Mouse (Mus musculus) forebrain, embryonic 11.5 days (tissue): ENCODE measurements at regions not wholly inside any gene's neighbourhood (a gene's known extent, or its start where the extent isn't known, plus 50 kb on each side); places are given as distances from the start of the nearest gene placed in this dataset.

ENCODE experiments used
- ATAC-seq: fragments of 200-750 bp; cut with Nextera tagmentation; replicated peaks from 2 replicates; pipeline ENCODE4 v1.8.0; 2017; ENCODE audit warnings: moderate TSS enrichment; ENCODE audit not compliant: low FRiP score
- DNase-seq: peaks from one replicate; pipeline ENCODE4 v3.0.0-alpha.2; 2017; ENCODE audit warnings: low spot score
- H3K27ac ChIP-seq: fragments of 300-500 bp; sonication (generic); 2 replicates; pipeline ENCODE4 v1.5.1; 2014; ENCODE audit warnings: low read depth, low read length
- H3K27me3 ChIP-seq: fragments of 300-500 bp; sonication (generic); 2 replicates; pipeline ENCODE4 v1.6.1; 2014; ENCODE audit warnings: mild to moderate bottlenecking, low read length, mixed read lengths; ENCODE audit not compliant: control insufficient read depth, insufficient read depth
- H3K36me3 ChIP-seq: fragments of 300-500 bp; sonication (generic); 2 replicates; pipeline ENCODE4 v1.6.1; 2014; ENCODE audit warnings: mild to moderate bottlenecking, low read length, moderate library complexity, mixed read lengths; ENCODE audit not compliant: control insufficient read depth, insufficient read depth
- H3K4me1 ChIP-seq: fragments of 300-500 bp; sonication (generic); replicated peaks from 2 replicates; pipeline ENCODE4 v1.6.1; 2014; ENCODE audit warnings: low read length, mixed read lengths; ENCODE audit not compliant: control insufficient read depth, insufficient read depth
- H3K4me2 ChIP-seq: fragments of 300-500 bp; sonication (generic); 2 replicates; pipeline ENCODE4 v1.6.1; 2014; ENCODE audit warnings: low read depth, mild to moderate bottlenecking, low read length, moderate library complexity, mixed read lengths; ENCODE audit not compliant: severe bottlenecking
- H3K4me3 ChIP-seq: fragments of 300-500 bp; sonication (generic); 2 replicates; pipeline ENCODE4 v1.5.1; 2014; ENCODE audit warnings: low read depth, low read length
- H3K9ac ChIP-seq: fragments of 300-500 bp; sonication (generic); 2 replicates; pipeline ENCODE4 v1.6.1; 2014; ENCODE audit warnings: low read length
- H3K9me3 ChIP-seq: fragments of 300-500 bp; sonication (generic); 2 replicates; pipeline ENCODE4 v1.6.1; 2016; ENCODE audit warnings: low read length, mixed read lengths; ENCODE audit not compliant: control insufficient read depth
- WGBS: fragments of 180-500 bp; shearing (Covaris S2); extraction: QIAGEN DNeasy Blood & Tissue Kit; methylation state at CpG from one replicate; pipeline ENCODE4 v1.1.7; 2014; 5-methylcytosine and 5-hydroxymethylcytosine counted together

GRCm38 (mm10) chr11:31542635-31543219, 129.0 kb downstream of the Bod1 start:
- Histone ChIP-seq H3K9me3 (no peaks in the 10 kb centered on the region), H3K27me3 (no peaks in the 10 kb centered on the region), H3K9ac (no peak overlapping the region), H3K4me2 (no peak overlapping the region), H3K4me3 (no peak overlapping the region), H3K4me1 (no peaks in the 10 kb centered on the region), H3K36me3 (no peaks in the 10 kb centered on the region), H3K27ac (no peak overlapping the region)
- ATAC-seq: no peak
- WGBS: 87% methylated on average over 8 of the region's 8 CpGs
- DNase-seq: no peak

- ATAC-seq (no peak), DNase-seq (no peak)
- no peak overlapping the region for H3K9ac ChIP-seq
- no peak overlapping the region for H3K4me3 ChIP-seq
- no peaks in the 10 kb centered on the region for H3K9me3 ChIP-seq
- no peaks in the 10 kb centered on the region for H3K27me3 ChIP-seq
- no peak overlapping the region for H3K4me2 ChIP-seq
- 93% methylated on average over 3 of the region's 3 CpGs for WGBS
- H3K4me1 ChIP-seq: no peaks in the 10 kb centered on the region
- no peak overlapping the region for H3K27ac ChIP-seq
- no peaks in the 10 kb centered on the region for H3K36me3 ChIP-seq
Observed at GRCm38 (mm10) chr11:31541425-31541824, 130.3 kb downstream of the Bod1 start.

GRCm38 (mm10) chr11:31540816-31541215, 130.9 kb downstream of the Bod1 start:
- Histone ChIP-seq H3K9ac (no peak overlapping the region), H3K27ac (no peak overlapping the region), H3K27me3 (no peaks in the 10 kb centered on the region), H3K4me1 (no peaks in the 10 kb centered on the region), H3K9me3 (no peaks in the 10 kb centered on the region), H3K4me3 (no peak overlapping the region), H3K4me2 (no peak overlapping the region), H3K36me3 (no peaks in the 10 kb centered on the region)
- ATAC-seq (no peak), DNase-seq (no peak)

- 94% methylated on average over 2 of the region's 2 CpGs for WGBS
- DNase-seq: no peak
- Histone ChIP-seq H3K4me2 (no peak overlapping the region), H3K4me3 (no peak overlapping the region), H3K27me3 (no peaks in the 10 kb centered on the region), H3K36me3 (no peaks in the 10 kb centered on the region), H3K4me1 (no peaks in the 10 kb centered on the region), H3K9ac (no peak overlapping the region), H3K27ac (no peak overlapping the region), H3K9me3 (no peaks in the 10 kb centered on the region)
- no peak for ATAC-seq
Observed at GRCm38 (mm10) chr11:31531416-31531815, 140.3 kb downstream of the Bod1 start.

GRCm38 (mm10) chr11:31530851-31531250, 140.8 kb downstream of the Bod1 start:
- no peaks in the 10 kb centered on the region for H3K4me1 ChIP-seq
- H3K27me3 ChIP-seq: no peaks in the 10 kb centered on the region
- no peaks in the 10 kb centered on the region for H3K9me3 ChIP-seq
- DNase-seq (no peak), ATAC-seq (no peak)
- 82% methylated on average over 3 of the region's 3 CpGs for WGBS
- no peak overlapping the region for H3K27ac ChIP-seq
- H3K4me3 ChIP-seq: no peak overlapping the region
- no peak overlapping the region for H3K4me2 ChIP-seq
- H3K9ac ChIP-seq: no peak overlapping the region
- H3K36me3 ChIP-seq: no peaks in the 10 kb centered on the region

- Histone ChIP-seq H3K4me1 (no peaks in the 10 kb centered on the region), H3K27ac (no peak overlapping the region), H3K4me2 (no peak overlapping the region), H3K4me3 (no peak overlapping the region), H3K9ac (no peak overlapping the region), H3K9me3 (no peaks in the 10 kb centered on the region), H3K36me3 (no peaks in the 10 kb centered on the region), H3K27me3 (no peaks in the 10 kb centered on the region)
- WGBS: 98% methylated on average over 2 of the region's 2 CpGs
- DNase-seq (no peak), ATAC-seq (no peak)
Observed at GRCm38 (mm10) chr11:31529686-31530085, 142.0 kb downstream of the Bod1 start.

GRCm38 (mm10) chr11:31524708-31525107, 147.0 kb downstream of the Bod1 start:
- Histone ChIP-seq H3K9me3 (no peaks in the 10 kb centered on the region), H3K4me1 (no peaks in the 10 kb centered on the region), H3K36me3 (no peaks in the 10 kb centered on the region), H3K4me3 (no peak overlapping the region), H3K27me3 (no peaks in the 10 kb centered on the region), H3K27ac (no peak overlapping the region), H3K9ac (no peak overlapping the region), H3K4me2 (no peak overlapping the region)
- DNase-seq: no peak
- 69% methylated on average over 2 of the region's 2 CpGs for WGBS
- ATAC-seq: no peak

- no peaks in the 10 kb centered on the region for H3K27me3 ChIP-seq
- H3K4me3 ChIP-seq: no peak overlapping the region
- H3K27ac ChIP-seq: no peak overlapping the region
- no peaks in the 10 kb centered on the region for H3K9me3 ChIP-seq
- ATAC-seq: no peak
- no peaks in the 10 kb centered on the region for H3K36me3 ChIP-seq
- 93% methylated on average over 2 of the region's 2 CpGs for WGBS
- H3K9ac ChIP-seq: no peak overlapping the region
- H3K4me2 ChIP-seq: no peak overlapping the region
- no peaks in the 10 kb centered on the region for H3K4me1 ChIP-seq
- DNase-seq: no peak
Observed at GRCm38 (mm10) chr11:31524065-31524618, 147.5 kb downstream of the Bod1 start.

GRCm38 (mm10) chr11:31522127-31522526, 149.6 kb downstream of the Bod1 start:
- no peak overlapping the region for H3K27ac ChIP-seq
- no peak overlapping the region for H3K4me3 ChIP-seq
- H3K9me3 ChIP-seq: no peaks in the 10 kb centered on the region
- ATAC-seq (no peak), DNase-seq (no peak)
- 84% methylated on average over 2 of the region's 2 CpGs for WGBS
- no peaks in the 10 kb centered on the region for H3K4me1 ChIP-seq
- H3K4me2 ChIP-seq: no peak overlapping the region
- H3K27me3 ChIP-seq: no peaks in the 10 kb centered on the region
- H3K9ac ChIP-seq: no peak overlapping the region
- H3K36me3 ChIP-seq: no peaks in the 10 kb centered on the region
